Mouse (Mus musculus): ENCODE measurements around the gene Ugt1a2.

- TF ChIP-seq POLR2A (IDR thresholded peaks at IDR 0.05; ENCODE audit: low read depth, low read length) (no peak), CTCF (IDR thresholded peaks at IDR 0.05; ENCODE audit: borderline replicate concordance, insufficient read depth, low read length) (no peak)
Measured at GRCm38 (mm10) chr1:88258881-88259642, 58.7 kb downstream of the Ugt1a2 start.
